Mouse (Mus musculus) liver, adult (tissue): ENCODE data around the gene Vps41.

Experiments
- GATA4 ChIP-seq: IDR thresholded peaks from 2 replicates; pipeline ENCODE4 v1.6.1; 2014; ENCODE audit warnings: mild to moderate bottlenecking, low read length; ENCODE audit not compliant: insufficient replicate concordance

The Vps41 gene

GRCm38 (mm10) chr13:18914774-18915173 is 197.7 kb downstream of the Vps41 start:
- no peak for TF ChIP-seq GATA4
